Mouse (Mus musculus) layer of hippocampus, adult 8-10 months (tissue): ENCODE data around the gene Pten. TPM values are rescaled to one million over a fixed set of nuclear protein-coding genes. Genes with fewer than 3 reads are reported as not detected.

ENCODE experiments used
- DNase-seq, 2 experiments: peaks; one replicate each; pipeline ENCODE4 v3.0.0; 2022; ENCODE audit warnings: low spot score in 2 of 2
- total RNA-seq, 4 experiments: library from RNA; stranded (reverse); gene quantifications; 2 replicates each; pipeline ENCODE4 v1.2.4; 2022

Pten gene
- 100 to 1,000 TPM; 105 to 119 (median 113) TPM for total RNA-seq

DNA sequence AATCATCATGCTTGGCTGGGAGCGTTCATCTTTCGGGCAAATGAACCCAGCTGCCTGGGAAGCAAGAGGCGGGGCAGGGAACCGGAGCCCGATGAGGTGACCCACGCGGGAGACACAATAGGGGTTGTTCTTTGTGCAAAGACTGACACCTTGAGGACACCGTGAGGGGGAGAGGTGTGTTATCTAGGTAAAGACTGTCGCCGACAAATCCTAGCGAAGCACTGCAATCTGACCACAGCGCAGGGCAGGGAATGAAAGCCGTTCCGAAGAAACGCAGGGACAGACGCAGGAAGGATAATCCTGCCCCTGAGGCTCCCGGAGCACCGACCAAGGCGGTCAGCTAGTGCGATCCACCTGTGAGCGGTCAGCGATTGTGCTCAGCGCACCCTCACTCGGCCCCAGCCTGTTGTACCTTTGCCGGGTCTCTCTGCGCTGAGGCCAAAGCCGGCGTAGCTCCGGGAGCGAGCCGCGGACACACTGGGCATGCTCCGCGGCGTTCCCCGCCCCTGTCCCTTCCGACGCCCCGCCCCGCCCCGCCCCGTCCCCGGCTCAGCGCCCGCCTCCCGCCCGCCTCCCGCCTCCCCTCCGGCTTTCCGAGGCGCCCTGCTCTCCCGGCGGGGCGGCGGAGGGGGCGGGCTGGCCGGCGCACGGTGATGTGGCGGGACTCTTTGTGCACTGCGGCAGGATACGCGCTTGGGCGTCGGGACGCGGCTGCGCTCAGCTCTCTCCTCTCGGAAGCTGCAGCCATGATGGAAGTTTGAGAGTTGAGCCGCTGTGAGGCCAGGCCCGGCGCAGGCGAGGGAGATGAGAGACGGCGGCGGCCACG lies at the start of gene Pten:
Gene Pten (plus strand): TSS at position 598 of the 826 bp plus-strand sequence.
- peak; percentile 90 to 96 for DNase-seq

GRCm38 (mm10) chr19:32708996-32709395 lies 48.3 kb upstream of the Pten start:
- DNase-seq, result no peak

DNA sequence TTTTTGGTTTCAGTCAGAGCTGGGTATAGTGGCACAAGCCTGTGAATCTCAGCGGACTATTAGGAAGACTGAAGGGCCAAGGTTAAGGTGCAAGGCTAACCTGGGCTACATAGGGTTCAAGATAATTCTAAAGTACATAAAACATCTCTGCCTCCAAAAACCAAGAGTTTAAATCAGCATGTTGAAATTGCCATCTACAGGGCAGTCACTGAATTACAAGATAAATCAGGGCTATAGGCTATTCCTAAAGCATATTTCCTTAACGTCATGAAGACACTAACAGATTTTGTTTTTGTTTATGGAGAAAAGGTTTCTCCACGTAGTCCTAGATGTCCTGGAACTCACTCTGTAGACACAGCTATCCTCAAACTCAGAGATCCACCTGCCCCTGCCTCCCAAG lies 47.0 kb upstream of the Pten start:
- DNase-seq, result no peak

GRCm38 (mm10) chr19:32711761-32712541 lies 45.3 kb upstream of the Pten start:
- peak; percentile 84 to 90 for DNase-seq

- peak; percentile 68 to 76 for DNase-seq
These were observed 44.7 kb upstream of the Pten start for GRCm38 (mm10) chr19:32712588-32713042.

GRCm38 (mm10) chr19:32713471-32713870 lies 43.8 kb upstream of the Pten start:
- DNase-seq, result no peak

- DNase-seq, result peak; percentile 60 to 80
These were observed 42.1 kb upstream of the Pten start for GRCm38 (mm10) chr19:32715201-32715600.

GRCm38 (mm10) chr19:32715681-32716080 lies 41.6 kb upstream of the Pten start:
- DNase-seq, result no peak

DNA sequence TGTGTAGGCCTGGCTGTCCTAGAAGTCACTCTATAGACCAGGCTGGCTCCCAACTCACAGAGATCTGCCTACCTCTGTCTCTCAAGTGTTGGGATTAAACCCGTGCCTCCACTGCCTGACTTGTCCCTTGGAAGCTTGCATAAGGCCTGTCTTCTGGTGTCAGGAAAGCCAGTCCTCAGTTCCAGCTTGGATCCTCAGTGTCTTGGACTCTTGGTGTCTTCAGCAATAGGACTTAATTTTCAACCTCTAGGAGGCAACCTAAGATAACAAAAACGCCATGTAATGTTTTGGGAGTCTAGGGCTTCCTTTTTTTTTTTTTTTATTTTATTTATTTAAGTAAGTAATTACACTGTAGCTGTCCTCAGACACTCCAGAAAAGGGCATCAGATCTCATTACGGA lies 39.7 kb upstream of the Pten start:
- no peak for DNase-seq

GRCm38 (mm10) chr19:32720319-32720718 lies 37.0 kb upstream of the Pten start:
- no peak for DNase-seq

DNA sequence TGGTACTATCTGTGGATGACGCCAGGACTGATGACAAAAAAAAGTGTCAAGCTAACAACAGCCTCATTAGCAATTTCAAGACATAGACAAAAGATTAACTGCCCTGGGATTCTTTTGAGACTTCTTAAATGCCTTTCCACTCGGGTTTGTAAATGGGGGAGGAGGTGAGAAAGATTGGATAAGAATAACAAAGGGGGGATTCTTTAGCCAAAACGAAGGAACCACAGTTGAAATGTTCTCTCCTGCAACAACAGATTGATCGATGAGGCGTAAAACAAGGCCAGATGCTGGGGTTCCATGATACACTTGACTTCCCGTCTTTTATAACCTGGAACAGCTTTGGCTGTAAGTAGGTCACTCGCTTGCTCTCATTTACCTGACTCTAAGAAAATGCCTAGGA lies 33.5 kb upstream of the Pten start:
- DNase-seq, result no peak

DNA sequence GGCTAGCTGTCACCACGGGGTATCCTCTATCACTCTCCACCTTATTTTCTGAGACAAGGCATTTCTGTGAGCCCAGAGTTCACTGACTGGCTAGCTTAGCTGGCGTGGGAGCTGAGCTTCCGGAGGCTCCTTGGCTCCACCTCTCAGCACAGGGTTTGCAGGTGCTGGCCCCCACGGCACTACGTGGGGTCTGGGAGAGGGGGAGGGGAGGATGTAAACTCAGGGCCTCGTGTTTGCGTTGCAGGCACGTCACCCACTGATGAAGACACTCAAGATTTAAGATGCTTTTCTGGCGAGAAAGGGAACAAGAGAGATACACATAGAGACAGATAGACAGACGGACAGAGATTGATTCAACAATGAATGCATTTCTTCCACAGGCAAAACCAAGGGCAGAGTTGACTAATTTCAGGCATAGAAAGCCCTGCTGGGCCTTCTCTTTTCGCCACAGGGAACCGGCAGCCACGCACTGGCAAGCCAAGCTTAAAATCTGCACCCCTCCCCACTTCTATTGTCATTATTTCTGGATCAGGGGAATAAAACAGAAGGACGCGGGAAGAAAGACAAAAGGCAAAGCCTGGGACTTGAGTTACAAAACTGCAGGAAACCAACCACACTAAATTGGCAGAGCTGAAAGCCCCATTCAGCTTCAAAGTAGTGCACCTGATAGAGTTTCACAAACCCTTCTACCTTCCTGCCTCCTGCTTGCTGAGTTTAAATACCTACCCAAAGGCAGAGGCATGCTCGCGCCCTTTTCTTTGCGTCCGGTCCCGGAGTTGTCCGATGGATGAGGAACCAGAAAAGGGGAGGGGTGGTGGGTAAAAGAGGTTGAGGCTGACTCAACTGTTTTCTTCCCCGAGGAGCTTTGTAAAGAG lies 30.6 kb upstream of the Pten start:
- DNase-seq, result no peak

DNA sequence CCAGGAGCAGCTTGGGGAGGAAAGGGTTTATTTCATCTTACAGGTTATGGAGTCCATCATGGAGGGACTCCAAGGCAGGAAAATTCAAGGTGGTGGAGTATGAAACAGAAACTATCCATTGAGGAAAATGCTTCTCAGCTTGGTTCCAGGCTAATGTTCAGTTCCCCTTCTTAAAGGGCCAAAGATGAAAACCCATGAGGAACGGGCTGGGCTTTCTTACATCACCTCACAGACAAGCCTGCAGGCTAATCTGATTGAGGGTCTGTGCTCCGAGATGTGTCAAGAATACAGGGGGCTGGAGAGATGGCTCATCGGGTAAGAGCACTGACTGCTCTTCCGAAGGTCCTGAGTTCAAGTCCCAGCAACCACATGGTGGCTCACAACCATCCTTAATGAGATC lies 27.5 kb upstream of the Pten start:
- no peak for DNase-seq

- no peak for DNase-seq
These were observed 24.4 kb upstream of the Pten start for GRCm38 (mm10) chr19:32732922-32733321.

- DNase-seq, result no peak
These were observed 19.5 kb upstream of the Pten start for GRCm38 (mm10) chr19:32737844-32738243.

- DNase-seq, result no peak
These were observed 17.6 kb upstream of the Pten start, which contains the start of gene Atad1 for GRCm38 (mm10) chr19:32739686-32740085. Gene Atad1, minus strand, starts transcription at chr19:32739786.

GRCm38 (mm10) chr19:32740641-32741345 lies 16.5 kb upstream of the Pten start:
- DNase-seq, result no peak

- peak in 1 of 2 experiments; percentile 24 for DNase-seq
These were observed 7.9 kb upstream of the Pten start for GRCm38 (mm10) chr19:32749425-32749824.

DNA sequence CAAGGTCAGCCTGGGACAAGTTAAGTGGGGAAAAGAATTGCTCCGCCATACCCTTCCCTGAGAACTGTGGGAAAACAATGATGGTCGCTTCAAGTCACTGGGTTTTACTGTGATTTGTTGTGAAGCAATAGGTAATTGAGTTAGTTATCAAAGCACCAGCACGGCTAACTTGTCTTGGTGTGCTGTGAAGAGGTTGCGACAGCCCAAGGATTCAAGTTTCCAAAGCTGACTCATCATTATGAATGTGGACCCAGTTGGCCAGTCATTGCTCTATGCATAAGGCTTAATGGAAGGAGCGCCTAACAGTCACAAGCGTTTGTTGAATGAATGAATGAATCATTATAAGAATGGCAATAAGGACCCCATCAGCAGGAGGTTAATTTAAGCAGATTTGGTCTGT lies 4.9 kb upstream of the Pten start:
- DNase-seq, result no peak

GRCm38 (mm10) chr19:32753386-32753785 lies 3.9 kb upstream of the Pten start:
- no peak for DNase-seq
